Mouse (Mus musculus) cerebellum, postnatal 25 days (tissue): ENCODE results near the gene March8.
"Not testable (repeated sequence)": the region's sequence is repeated elsewhere in the genome, so short reads cannot be mapped to it uniquely, and the experiment has no call there.

Experiments
- DNase-seq, 2 experiments: peaks; one replicate each; pipeline ENCODE4 v3.0.0; 2021; ENCODE audit warnings: mixed read lengths in 2 of 2

March8 gene

GRCm38 (mm10) chr6:116337835-116338501 lies at the start of gene March8:
Gene March8, plus strand, starts transcription at chr6:116338024.
- peak; percentile 92 to 96 for DNase-seq

- no peak for DNase-seq
Observed at GRCm38 (mm10) chr6:116311411-116311810, 26.4 kb upstream of the March8 start.

GRCm38 (mm10) chr6:116319259-116319658 lies 18.6 kb upstream of the March8 start:
- no peak for DNase-seq

GRCm38 (mm10) chr6:116326641-116327040 lies 11.2 kb upstream of the March8 start:
- no peak for DNase-seq

- peak; percentile 24 to 56 for DNase-seq
Observed at GRCm38 (mm10) chr6:116331396-116331795, 6.4 kb upstream of the March8 start.

GRCm38 (mm10) chr6:116337466-116337834 lies 374 bp upstream of the March8 start:
- DNase-seq = no peak

GRCm38 (mm10) chr6:116338520-116338919 lies 696 bp downstream of the March8 start:
- DNase-seq = no peak

- DNase-seq = peak in 1 of 2 experiments; percentile 14
Observed at GRCm38 (mm10) chr6:116339088-116339487, 1.3 kb downstream of the March8 start.

- no peak for DNase-seq
Observed at GRCm38 (mm10) chr6:116340521-116340920, 2.7 kb downstream of the March8 start.

- no peak for DNase-seq
Observed at GRCm38 (mm10) chr6:116347953-116348352, 10.1 kb downstream of the March8 start.

- DNase-seq = no peak
Observed at GRCm38 (mm10) chr6:116349997-116350396, 12.2 kb downstream of the March8 start.

GRCm38 (mm10) chr6:116350643-116351042 lies 12.8 kb downstream of the March8 start:
- DNase-seq = no peak

GRCm38 (mm10) chr6:116351534-116351933 lies 13.7 kb downstream of the March8 start:
- no peak for DNase-seq

GRCm38 (mm10) chr6:116353428-116353827 lies 15.6 kb downstream of the March8 start:
- no peak for DNase-seq

GRCm38 (mm10) chr6:116356311-116356947 lies 18.6 kb downstream of the March8 start:
- DNase-seq = not testable (repeated sequence)

GRCm38 (mm10) chr6:116356948-116357325 lies 19.1 kb downstream of the March8 start:
- peak in 1 of 2 experiments; percentile 36 for DNase-seq

- DNase-seq = no peak
Observed at GRCm38 (mm10) chr6:116358056-116358455, 20.2 kb downstream of the March8 start.

GRCm38 (mm10) chr6:116359256-116359655 lies 21.4 kb downstream of the March8 start:
- no peak for DNase-seq

- DNase-seq = no peak
Observed at GRCm38 (mm10) chr6:116361463-116361862, 23.6 kb downstream of the March8 start.

- DNase-seq = no peak
Observed at GRCm38 (mm10) chr6:116361993-116362392, 24.2 kb downstream of the March8 start.

GRCm38 (mm10) chr6:116367971-116368370 lies 30.1 kb downstream of the March8 start:
- DNase-seq = no peak

- no peak for DNase-seq
Observed at GRCm38 (mm10) chr6:116369811-116370210, 32.0 kb downstream of the March8 start.

- peak in 1 of 2 experiments; percentile 13 for DNase-seq
Observed at GRCm38 (mm10) chr6:116370216-116370976, 32.6 kb downstream of the March8 start.

- no peak for DNase-seq
Observed at GRCm38 (mm10) chr6:116371500-116371899, 33.7 kb downstream of the March8 start.
